Mouse (Mus musculus) right cerebral cortex, postnatal 36 days (tissue): ENCODE measurements at regions not wholly inside any gene's neighbourhood (a gene's known extent, or its start where the extent isn't known, plus 50 kb on each side); places are given as distances from the start of the nearest gene placed in this dataset.
"Not testable (repeated sequence)": the region's sequence is repeated elsewhere in the genome, so short reads cannot be mapped to it uniquely, and the experiment has no call there.

Source experiments
- DNase-seq, 2 experiments: peaks; one replicate each; pipeline ENCODE4 v3.0.0; 2022; ENCODE audit warnings: low spot score in 2 of 2, mixed read lengths in 1 of 2

DNA sequence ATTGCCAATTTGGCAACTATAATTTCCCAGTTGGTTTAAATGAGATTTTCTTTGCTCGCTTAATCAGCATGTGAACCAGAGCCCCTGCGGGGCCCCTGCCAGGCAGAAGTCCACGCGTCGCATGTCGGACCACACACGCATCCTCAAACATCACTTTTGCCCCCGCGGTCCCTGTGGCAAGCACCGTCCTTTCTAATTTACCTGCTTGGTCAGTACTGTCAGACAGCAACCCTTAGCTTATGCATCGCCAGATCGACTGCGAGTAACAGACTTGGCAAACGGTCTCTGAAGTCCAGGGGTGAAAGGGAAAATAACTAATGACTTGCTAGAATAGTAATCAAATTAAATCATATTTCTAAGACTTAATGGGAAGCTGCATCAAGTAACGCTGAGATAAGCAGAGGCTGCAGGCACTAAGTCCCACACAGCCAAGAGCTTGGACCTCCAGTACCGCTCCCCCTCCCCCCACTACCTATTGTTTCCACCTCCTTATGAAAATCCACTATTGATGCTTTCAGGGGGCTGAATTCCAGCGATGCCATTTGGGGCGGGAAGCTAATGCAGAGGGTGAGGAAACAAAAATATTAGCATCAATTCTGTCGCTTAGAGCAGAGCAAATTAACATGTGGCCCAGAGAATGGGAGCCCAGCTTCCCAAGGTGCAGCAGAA is 142.0 kb upstream of the Cntnap4 start:
- no peak for DNase-seq

DNA sequence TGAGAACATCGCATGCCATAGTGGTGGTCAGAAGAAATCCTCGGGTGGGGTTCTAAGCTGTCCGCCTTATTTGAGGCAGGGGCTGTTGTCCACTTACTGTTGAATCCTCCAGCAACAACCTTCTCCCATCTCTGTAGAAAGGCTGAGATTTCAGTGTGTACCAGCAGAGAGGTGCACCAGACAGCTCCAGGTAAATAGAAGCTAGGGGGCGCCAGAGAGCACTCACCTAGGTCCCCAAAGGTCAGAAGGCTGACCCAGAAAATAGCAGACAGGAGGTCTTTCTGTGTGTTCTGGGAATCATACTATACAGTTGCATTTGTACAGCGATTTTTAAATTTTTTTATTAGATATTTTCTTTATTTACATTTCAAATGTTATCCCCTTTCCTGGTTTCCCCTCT is 157.9 kb upstream of the Cntnap4 start:
- DNase-seq: no peak

DNA sequence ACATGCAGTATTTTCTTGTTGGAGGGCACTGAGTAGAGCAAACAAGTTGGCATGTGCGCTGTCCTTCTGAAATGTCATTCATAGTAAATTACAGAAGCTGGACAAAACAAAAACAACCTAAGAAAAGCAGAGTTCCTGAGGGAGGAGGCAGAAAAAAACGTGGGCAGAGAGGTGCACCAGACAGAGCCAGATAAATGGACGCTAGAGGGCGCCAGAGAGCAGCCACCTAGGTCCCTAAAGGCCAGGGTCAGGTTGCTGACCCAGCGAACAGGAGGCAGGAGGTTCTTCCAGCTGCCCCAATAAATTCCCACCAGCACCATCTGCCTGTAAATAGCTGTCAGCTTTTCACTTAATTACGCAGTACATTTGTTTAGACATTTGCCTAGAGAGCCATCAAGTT is 158.6 kb upstream of the Cntnap4 start:
- no peak for DNase-seq

DNA sequence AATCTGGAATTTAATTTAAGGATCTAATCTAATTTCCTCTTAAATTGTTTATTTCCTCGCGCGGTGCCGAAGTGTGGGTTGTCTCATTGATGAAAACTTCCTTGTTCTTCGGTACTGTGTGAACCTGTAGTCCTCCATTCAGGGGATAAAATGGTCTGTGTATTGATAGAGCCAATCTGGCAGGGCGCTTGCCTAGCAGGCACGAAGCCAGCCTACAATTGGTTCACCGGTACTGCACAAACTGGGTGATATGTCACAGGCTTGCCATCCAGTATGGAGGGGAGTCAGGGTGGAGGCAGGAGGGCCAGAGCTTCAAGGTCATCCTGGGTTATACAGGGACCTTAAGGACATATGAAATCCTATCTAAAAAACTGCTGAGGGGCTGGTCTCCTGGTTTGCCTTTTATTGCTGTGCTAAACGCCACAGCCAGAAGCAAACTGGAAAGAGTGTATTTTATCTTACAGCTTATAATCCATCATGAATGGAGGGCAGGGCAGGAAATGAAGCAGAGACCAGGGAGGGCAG is 161.6 kb upstream of the Cntnap4 start:
- no peak for DNase-seq

DNA sequence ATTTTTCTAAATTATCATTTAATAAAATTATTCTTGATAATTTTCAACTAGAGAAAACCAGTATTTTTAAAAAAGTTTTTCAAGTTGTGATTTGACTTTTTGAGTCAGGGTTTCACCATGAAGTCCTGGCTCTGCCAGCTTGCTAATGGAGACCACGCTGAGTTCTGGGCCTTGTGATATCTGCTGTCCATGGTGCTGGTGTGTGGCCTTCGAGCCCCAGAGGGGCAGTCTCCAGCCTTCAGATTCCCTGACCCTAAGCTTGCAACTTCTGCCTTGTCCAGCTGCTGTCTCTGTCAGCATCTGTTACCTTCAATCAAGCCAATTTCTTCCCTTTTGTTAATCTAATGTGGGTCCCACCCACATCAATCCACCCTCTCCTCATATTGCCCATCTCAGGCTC is 165.8 kb upstream of the Cntnap4 start:
- DNase-seq: no peak

DNA sequence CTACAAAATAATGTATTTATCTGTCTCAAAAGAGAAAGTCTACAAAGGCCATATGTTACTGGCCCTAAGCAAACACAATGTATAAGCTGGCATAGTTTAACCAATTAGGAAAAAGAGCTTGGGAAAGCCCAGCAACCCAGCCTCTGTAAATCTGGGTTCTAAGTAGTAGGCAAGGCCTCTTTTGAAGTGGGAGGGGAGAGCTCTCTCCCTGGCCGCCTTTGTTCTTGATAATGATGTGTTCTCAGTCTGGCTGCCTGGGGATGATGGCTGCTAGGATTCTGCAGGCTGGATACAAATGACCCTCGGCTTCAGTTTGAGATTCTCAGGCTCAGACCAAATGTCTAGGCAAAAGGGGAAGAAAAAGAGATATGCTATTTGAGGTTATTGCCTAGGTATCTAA is 172.4 kb upstream of the Cntnap4 start:
- no peak for DNase-seq

DNA sequence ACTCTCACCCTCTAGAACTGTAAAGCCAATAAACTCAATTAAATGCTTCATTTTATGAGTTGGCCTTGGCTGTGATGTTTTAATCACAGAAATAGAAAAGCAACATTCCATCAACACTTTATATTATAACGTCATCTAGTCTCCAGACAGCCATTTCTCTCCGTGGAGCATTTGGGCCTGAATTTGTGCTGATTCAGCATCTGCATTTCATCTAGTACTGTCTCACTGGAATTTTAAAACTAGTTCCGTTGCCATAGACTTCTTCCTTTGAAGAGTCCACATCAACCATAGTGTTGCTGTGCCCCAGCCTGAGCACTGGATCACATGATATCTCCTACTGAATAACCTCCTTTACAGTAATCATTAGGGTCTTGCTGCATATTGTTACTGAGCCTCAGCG is 179.7 kb upstream of the Cntnap4 start:
- DNase-seq: no peak

DNA sequence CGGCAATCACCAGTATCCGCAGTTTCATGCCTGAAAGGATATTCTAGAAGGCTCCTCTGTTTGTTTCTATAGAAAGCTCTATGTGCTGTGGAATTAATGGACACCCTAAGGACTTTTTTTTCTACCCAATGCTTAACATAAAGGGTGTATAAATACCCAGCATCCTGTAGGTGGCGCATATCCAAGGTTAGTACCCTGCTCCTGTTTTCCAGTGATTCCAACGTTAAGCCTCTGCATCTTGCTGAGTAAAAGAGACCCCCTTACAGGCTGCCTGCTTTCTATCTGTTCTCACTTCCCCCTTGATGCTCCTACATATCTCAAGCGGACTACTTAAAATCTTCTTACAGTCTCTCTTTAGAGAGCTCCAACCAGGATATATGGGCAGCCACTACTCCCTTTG is 221.5 kb upstream of the Cntnap4 start:
- DNase-seq: no peak

DNA sequence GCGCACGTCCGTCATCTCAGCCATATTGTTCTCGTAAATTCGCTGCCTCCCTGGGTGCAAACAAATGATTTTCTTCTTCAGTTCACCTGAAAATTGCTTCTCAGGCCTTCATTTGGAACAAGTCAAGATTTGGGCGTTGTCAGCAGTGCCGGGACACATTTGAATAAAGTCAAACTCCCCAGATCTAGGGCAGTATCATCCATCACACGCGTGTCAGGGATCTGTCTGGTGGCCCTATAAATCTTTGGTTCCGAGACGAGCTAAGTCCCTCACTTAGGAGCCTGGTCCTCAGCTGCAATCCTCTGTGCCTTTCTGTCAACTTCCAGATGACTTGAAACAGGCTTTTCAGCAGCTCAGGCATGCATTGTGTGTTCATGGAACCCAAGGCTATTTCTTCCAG is 236.7 kb upstream of the Cntnap4 start:
- DNase-seq: no peak

DNA sequence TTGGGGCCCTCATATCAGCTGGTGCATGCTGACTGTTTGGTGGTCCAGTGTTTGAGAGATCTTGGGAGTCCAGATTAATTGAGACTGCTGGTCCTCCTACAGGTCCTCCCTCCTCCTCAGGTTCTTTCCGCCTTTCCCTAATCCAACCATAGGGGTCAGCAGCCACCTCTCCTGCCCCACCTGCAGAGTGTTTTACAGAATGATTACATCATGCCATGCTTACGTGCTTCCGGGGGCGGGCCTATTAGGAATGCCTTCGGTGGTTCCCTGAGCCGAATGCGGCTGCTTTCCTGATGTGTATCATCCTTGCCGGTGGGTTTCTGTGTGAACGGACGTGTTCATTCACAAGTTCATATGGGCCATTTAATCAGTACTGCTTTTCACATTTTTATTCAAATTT is 237.8 kb upstream of the Cntnap4 start:
- DNase-seq: no peak

DNA sequence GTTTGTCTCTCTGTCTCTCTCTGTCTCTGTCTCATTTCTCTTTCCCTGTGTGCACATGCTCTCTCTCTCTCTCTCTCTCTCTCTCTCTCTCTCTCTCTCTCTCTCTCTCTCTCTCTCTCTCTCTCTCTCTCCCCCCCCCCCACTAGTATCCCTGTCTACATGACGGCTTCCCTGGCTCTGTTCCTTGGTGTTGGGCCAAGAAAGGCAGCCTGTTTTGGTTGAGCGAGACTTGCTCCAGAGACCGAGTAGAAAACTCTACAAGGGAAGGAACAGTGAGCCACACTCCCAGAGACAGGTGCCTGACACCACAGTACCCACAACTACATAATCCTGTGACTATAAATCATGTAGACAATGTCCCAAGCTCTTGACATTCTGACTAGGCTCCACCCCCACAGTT is 260.0 kb upstream of the Cntnap4 start:
- no peak for DNase-seq

DNA sequence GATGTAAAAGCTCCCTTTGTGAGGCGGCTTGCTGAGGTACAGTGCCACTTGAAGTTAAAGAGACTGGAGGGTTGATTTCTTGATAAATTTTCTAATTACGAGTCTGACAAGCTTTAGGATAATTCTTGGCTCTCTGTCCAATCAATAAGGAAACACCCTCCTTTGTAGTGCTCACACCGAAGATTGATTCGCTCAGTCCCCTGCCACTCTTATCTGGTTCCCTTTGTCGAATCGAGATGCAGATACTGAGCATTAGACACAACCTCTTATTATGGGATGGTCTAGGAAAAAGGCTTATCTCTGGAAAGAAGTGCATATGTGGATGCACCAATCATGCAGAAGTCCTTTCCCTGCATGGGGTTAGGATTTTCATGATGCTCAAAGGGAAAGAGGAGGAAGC is 261.5 kb upstream of the Cntnap4 start:
- no peak for DNase-seq

DNA sequence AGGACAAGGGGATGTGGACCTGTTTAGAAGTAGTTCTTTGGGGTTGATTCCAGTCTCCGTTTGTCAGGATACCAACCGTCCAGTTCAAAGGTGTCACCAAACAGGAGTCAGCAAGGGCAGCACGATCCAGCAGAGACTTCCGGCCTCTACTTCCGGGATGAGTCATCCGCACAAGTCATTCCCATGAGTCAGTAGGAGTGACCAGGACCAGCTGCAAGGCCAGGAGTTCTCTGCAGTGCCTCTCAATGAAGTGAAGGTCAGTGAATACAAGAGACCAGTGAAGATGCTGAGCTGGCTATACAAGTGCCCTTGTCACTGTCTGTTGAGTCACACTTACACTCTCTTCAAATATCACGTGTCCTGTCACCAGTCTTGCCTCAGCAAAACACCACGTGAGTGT is 272.8 kb upstream of the Cntnap4 start:
- DNase-seq: no peak

DNA sequence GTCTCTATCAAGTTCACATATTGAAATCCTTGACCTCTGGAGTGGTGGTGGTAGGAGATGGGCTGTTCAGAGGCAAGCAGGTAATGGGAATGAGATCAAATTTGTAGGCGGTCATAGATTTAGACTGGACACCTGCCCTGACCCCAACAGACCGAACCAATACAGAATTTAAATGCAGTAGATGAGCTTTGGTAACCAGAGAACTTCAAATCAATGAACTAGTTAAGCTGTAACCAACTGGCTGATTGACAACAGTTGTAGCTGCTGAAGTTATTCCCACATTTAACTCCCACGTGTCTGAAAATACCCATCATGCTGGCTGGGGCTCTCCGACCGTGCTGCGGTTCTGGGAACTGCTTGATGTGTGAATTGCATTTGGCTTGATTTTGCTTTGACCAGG is 268.5 kb upstream of the Gm6793 start:
- no peak for DNase-seq

DNA sequence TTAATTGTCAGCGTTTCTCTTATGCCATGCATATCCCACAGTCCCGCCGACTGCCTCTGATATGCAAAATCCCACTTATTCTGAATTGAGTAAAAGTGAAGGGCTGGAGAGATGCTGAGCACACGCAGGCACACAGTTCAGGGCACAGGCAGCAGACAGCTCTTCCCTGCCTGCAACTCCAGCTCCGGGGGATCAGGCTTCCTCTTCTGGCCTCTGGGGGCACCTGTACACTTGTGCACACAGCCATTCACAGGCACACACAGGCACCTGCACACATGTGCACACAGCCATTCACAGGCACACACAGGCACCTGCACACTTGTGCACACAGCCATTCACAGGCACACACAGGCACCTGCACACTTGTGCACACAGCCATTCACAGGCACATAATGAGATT is 254.8 kb upstream of the Gm6793 start:
- DNase-seq: no peak

DNA sequence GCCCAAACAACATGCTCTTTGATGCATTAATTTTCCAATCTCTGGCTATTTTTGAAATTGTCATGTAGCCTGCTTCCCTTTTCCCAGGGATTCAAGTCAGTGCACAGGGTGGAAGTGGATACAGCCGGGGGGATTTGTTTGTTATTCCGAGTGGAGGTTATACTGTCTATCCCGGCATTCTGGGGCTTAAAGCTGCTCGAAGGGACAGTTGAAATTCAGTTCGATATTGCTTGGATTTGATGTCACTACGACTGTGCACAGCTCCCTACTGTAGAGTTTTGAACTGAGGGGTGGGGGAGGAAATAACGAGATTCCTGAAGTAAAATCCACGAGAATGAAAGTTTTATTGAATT is 254.4 kb upstream of the Gm6793 start:
- DNase-seq: no peak

DNA sequence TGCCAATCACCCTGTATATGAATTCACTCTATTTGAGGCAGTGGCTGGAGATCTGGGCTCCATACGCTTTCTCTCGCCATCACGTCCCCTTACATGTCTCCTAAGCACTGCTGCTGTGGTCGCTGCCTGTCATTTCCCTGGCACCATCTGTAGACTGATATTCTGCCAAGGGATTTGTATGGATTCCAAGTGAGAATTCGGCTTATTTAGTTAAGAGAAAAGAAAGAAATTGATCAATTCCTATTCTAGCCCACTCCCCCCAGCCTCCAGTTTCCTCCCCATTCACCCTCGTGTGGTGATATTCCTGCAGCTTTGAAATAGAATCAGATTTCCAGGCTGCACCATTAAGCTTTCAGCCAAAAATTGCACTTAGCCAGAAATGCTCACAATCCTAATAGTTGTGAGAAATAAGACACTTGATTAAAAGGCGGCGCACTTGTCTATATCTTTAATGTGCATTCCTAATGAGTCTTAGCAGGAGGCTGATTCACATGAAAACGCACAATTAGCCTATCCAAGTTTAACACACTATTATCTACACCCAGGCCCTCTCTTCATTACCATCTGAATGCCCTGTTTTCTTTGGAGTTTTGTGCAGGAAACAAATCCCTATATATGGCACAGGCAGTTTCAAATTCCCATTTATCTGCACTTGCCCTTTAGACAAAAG is 253.8 kb upstream of the Gm6793 start:
- no peak for DNase-seq

DNA sequence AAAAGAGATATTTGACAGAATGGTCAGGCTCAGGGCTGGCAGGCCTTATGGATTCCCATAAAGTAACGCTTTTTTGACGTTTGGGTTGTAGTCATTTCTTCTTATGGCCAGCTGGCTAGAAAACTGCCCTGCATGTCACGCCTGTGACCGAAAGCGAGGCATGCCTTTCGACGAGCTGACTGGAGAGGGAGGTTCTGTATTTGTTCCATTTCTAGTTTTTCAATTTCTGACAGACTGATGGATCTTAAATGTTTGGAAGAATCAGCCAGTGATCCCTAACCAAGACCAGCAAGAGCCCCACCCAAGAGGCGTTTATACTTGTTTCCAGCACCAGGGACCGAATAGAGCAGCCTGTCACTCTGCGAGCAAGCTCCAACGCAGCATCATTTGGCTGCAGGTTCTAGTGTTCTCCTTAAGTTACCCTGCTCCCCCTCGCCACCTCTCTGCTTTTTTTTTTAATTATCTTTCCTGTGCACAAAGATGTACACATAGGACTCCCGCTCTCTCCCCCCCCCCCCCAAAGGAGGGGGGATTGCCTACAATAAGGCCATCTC is 243.2 kb upstream of the Gm6793 start:
- no peak for DNase-seq

DNA sequence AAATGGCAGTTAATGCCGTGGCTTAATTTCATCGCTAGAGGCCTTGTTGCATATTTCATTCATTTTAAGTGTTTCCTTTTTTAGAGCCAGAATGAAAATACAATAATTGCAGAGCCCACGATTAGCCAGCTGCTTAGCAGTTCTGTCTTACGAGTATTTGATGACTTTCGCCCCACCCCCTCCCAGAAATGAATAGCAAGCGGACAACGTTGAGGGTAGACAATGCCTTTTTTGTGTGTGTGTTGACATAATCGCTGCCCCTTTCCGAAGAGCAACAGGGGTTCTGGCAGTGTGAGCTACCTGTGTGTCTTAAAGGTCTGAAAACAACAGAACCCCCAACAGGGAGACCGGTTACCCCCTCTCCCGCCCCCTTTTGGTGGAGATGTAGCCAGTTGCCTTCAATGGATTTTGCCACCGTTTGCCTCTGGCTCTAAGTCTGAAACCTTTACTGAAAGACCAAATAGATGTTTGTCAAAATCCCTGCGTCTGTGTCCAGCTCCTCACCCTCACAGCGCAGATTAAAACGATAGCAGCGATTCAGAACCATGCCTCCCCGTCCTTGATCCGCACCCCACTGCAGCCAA is 242.6 kb upstream of the Gm6793 start:
- DNase-seq: no peak

DNA sequence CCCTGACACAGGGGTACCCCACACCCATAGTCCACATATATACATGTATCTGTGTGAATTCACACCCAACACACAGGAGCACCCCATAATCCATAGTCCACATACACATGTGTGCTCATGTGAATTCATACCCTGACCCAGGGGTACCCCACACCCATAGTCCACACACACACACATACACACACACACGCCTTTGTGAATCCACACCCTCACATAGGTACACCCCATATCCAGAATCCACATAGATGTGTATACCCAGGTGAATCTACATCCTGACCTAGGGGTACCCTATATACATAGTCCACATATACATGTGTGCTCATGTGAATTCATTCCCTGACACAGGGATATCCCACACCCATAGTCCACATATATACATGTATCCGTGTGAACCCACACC is 231.8 kb upstream of the Gm6793 start:
- not testable (repeated sequence) for DNase-seq

DNA sequence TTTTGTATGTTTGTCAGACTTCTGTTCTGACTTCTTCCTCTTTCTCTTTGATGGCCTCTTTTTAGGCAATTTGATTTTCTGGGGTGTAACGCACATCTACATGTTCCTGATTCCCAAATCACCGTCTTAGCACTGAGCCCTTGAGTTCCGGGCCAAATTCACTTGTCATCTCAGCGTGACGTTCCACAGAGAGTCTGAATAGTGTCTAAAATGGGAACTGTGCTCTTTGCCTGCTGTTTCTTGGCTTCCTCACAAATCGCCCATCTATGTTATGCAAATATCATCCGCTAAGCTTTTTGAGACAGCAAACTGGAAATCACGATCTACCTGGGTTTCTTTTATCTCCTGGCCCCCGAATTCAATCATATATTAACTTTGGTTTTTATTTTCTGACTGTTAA is 223.8 kb upstream of the Gm6793 start:
- peak in 1 of 2 experiments; percentile 9 for DNase-seq

DNA sequence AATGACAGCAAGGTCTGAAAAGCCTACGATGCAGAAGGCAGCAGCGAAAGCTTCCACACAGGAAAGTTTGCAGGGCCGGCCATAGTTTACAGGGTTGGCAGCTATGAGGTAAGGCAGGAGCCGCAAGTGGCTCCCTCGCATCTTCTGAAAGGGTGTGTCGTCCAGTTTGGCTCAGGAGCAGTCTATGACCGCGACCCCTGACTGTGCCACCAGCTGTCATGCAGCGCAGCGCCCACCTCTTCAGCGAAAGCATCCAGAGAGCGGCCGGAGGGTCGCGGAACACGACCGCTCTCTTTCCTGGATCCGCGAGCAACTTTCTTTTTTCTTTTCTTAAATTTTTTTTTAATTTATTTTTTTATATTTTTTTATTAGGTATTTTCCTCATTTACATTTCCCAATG is 221.9 kb upstream of the Gm6793 start:
- not testable (repeated sequence) for DNase-seq

DNA sequence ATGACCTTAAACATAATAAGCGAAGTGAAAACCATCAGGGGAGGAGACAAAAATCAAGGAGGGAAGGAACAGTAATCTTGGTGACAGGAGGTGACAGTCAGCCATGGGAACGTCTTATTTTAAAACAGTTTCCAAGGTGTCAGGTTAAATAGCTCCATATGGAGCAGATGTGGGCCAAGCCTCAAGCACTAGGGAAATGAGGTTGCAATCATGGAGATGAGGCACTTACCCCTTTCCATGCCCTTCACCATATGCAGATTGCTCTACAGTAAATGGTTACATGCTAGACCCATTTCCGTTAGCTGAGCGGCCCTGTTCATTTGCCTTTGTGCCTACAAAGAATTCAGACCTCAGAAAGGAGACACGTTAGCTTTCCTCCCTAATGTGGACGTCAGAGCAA is 204.8 kb upstream of the Gm6793 start:
- no peak for DNase-seq
